9 mouse cellular contexts compared by ENCODE assay signal in genomic region chr2:10373508-10374206, GRCm38 (mm10). TPM values are rescaled to one million over a fixed set of nuclear protein-coding genes. Genes with fewer than 3 reads are reported as not detected.
A peak's percentile ranks its signal among the peaks of the same experiment; 100 is the strongest.
DNase-seq lines count a peak whose midpoint lies in the region; ATAC-seq lines count a peak whose summit lies in the region.
"Had no signal": no experiment of that assay in that cellular context is flagged by ENCODE, and none has a peak within 500 bp of the region (broad histone marks: within the 10 kb centered on the region; RNA-seq: fewer than 3 reads in every experiment).

No protein-coding gene starts in this region.

- DNase-seq in CD4-positive helper T cell, adult 2 months (ENCODE audit: low read depth, low spot score) = peak; percentile 49
- peak; percentile 41 for DNase-seq in embryonic facial prominence, embryonic 10.5 days (ENCODE audit: low spot score)
- DNase-seq in midbrain, embryonic 11.5 days (ENCODE audit: low spot score, missing footprints) = peak; percentile 96
- peak; percentile 45 for DNase-seq in testis, postnatal 14 days (ENCODE audit: low spot score)
- no peak for DNase-seq in urinary bladder, postnatal 10 days (ENCODE audit: low spot score)

- peaks cover 80% of the 10 kb centered on the region for H3K27me3 ChIP-seq in erythroblast, embryonic 14.5 days (ENCODE audit: control insufficient read depth)
- peaks cover 82% of the 10 kb centered on the region for H3K27me3 ChIP-seq in embryonic facial prominence, embryonic 10.5 days (replicated peaks; ENCODE audit: low read depth, poor library complexity, severe bottlenecking)
- peaks cover 51% of the 10 kb centered on the region for H3K27me3 ChIP-seq in intestine, embryonic 16.5 days (replicated peaks; ENCODE audit: control insufficient read depth, insufficient read depth, low read length)
- peaks cover 55% of the 10 kb centered on the region for H3K27me3 ChIP-seq in midbrain, embryonic 11.5 days (ENCODE audit: control insufficient read depth, insufficient read depth, low read length)

- WGBS in embryonic facial prominence, embryonic 10.5 days = under 1% methylated on average over 30 of the region's 30 CpGs
- WGBS in intestine, embryonic 16.5 days = under 1% methylated on average over 30 of the region's 30 CpGs
- whole genome bisulfite sequencing in midbrain, embryonic 11.5 days = under 1% methylated on average over 30 of the region's 30 CpGs

- no peak for ATAC-seq in erythroblast, adult 5-6 weeks (replicated peaks; ENCODE audit: low FRiP score, poor library complexity, severe bottlenecking)
- ATAC-seq in intestine, embryonic 16.5 days = no peak
- ATAC-seq in midbrain, embryonic 11.5 days (ENCODE audit: low FRiP score) = peak; percentile 10; the same call in 1 of the 2 replicates
- ATAC-seq: Patski had no signal

- no peaks in the 10 kb centered on the region for H3K36me3 ChIP-seq in erythroblast, embryonic 14.5 days (ENCODE audit: control insufficient read depth)
- H3K36me3 ChIP-seq in embryonic facial prominence, embryonic 10.5 days (replicated peaks) = no peaks in the 10 kb centered on the region
- no peaks in the 10 kb centered on the region for H3K36me3 ChIP-seq in intestine, embryonic 16.5 days (ENCODE audit: control insufficient read depth, insufficient read depth, low read length)
- no peaks in the 10 kb centered on the region for H3K36me3 ChIP-seq in midbrain, embryonic 11.5 days (ENCODE audit: control insufficient read depth, insufficient read depth, low read length)

- H3K27ac ChIP-seq in embryonic facial prominence, embryonic 10.5 days (replicated peaks) = no peak overlapping the region
- H3K27ac ChIP-seq in intestine, embryonic 16.5 days (ENCODE audit: low read length) = no peak overlapping the region
- H3K27ac ChIP-seq in midbrain, embryonic 11.5 days (ENCODE audit: low read depth, low read length) = no peak overlapping the region

- peak overlapping the region; percentile 98 for H3K4me2 ChIP-seq in intestine, embryonic 16.5 days (ENCODE audit: low read depth, low read length)
- peak overlapping the region; percentile 93 for H3K4me2 ChIP-seq in midbrain, embryonic 11.5 days

- H3K4me3 ChIP-seq in erythroblast, embryonic 14.5 days (replicated peaks) = peak overlapping the region; percentile 35
- peak overlapping the region; percentile 68 for H3K4me3 ChIP-seq in embryonic facial prominence, embryonic 10.5 days
- peak overlapping the region; percentile 66 for H3K4me3 ChIP-seq in intestine, embryonic 16.5 days (ENCODE audit: low read length)
- H3K4me3 ChIP-seq in midbrain, embryonic 11.5 days (ENCODE audit: low read depth, low read length) = peak overlapping the region; percentile 54

- peak overlapping the region; percentile 48 for H3K9ac ChIP-seq in intestine, embryonic 16.5 days (ENCODE audit: low read depth, low read length)
- H3K9ac ChIP-seq in midbrain, embryonic 11.5 days (ENCODE audit: low read length) = peak overlapping the region; percentile 63; the same call in 1 of the 2 replicates

- peaks cover 3% of the 10 kb centered on the region; the same call in 1 of the 2 replicates for H3K4me1 ChIP-seq in erythroblast, embryonic 14.5 days (ENCODE audit: control insufficient read depth)
- H3K4me1 ChIP-seq in embryonic facial prominence, embryonic 10.5 days = peaks cover 28% of the 10 kb centered on the region
- peaks cover 12% of the 10 kb centered on the region for H3K4me1 ChIP-seq in intestine, embryonic 16.5 days (ENCODE audit: control insufficient read depth, insufficient read depth, low read length)
- peaks cover 5% of the 10 kb centered on the region; the same call in 1 of the 2 replicates for H3K4me1 ChIP-seq in midbrain, embryonic 11.5 days (ENCODE audit: control insufficient read depth, insufficient read depth, low read length)

- H3K9me3 ChIP-seq in erythroblast, embryonic 14.5 days (ENCODE audit: control insufficient read depth, low read length) = peaks cover 5% of the 10 kb centered on the region; the same call in 1 of the 2 replicates
- no peaks in the 10 kb centered on the region for H3K9me3 ChIP-seq in embryonic facial prominence, embryonic 10.5 days
- H3K9me3 ChIP-seq in intestine, embryonic 16.5 days (ENCODE audit: control insufficient read depth, low read length) = no peaks in the 10 kb centered on the region
- H3K9me3 ChIP-seq in midbrain, embryonic 11.5 days (ENCODE audit: control insufficient read depth, low read length) = no peaks in the 10 kb centered on the region

RNA-seq across cellular contexts. Expression of gene Sfmbt2, which starts 3.3 kb away (rescaled TPM):
- not detected in 2 replicates for polyA plus RNA-seq in erythroblast, embryonic 14.5 days (2012)
- 0.77 TPM in 1 of 2 replicates, not detected in the other for total RNA-seq in erythroblast, adult 5-6 weeks (2015; ENCODE audit: low replicate concordance)
- 0.17 and 0.28 TPM in 2 replicates for total RNA-seq in erythroblast, adult 5-6 weeks (2017; ENCODE audit: low replicate concordance)
- 1.3 and 1.5 TPM in 2 replicates for polyA plus RNA-seq in embryonic facial prominence, embryonic 10.5 days (2016; fragmentation: Nextera tagmentation; extraction: Ambion mirVana)
- 0.65 and 0.93 TPM in 2 replicates for polyA plus RNA-seq in intestine, embryonic 16.5 days (2015; fragmentation: Nextera tagmentation; extraction: Ambion mirVana)
- 1.8 and 1.9 TPM in 2 replicates for polyA plus RNA-seq in midbrain, embryonic 11.5 days (2014; fragmentation: Nextera tagmentation; extraction: Ambion mirVana)
